Mouse (Mus musculus): ENCODE results near the gene Sh3d19.
A peak's percentile ranks its signal among the peaks of the same experiment; 100 is the strongest.

Sh3d19 gene

DNA sequence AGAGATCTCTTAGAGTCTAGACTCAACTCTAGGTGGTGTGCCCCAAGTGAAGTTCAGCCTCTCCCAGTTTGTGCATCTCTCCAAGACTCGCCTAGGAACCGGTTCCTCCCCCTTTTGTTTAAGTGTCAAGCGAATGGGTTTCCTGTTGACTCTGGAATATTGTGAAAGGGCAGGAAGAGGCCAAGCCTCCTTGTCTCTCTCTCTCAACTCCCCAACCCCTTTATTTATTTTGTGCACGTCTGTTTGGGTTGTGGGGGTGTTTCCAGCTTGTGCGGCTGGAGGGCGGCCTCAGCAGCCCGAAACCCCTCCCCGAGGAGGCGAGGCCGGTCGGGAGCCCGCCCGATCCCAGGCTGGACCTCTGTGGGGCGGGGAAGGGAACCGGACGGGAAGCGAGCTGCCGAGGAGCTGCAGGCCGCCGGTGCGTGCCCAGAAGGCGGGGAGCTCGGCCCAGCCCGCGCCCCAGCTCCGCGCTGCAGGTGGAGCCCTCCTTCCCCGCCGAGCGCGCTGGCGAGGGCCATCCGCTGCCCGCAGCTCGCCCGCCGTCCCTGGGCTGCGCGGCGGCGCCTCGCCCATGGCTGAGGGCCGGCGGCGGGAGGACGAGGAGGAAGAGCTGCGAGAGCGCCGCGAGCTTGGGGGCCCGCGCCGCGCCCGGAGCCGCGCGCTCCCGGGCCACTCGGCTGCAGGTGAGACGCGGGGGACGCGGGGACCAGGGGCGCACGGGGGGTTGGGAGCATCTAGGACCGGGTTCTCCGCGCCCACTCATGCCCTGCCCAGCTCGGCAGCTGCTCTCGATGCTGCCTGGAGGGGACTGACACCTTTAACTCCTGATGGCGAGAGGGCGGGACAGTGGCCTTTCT, at the start of gene Sh3d19:
Gene Sh3d19 (plus strand): TSS at position 368 of the 857 bp plus-strand sequence.
- no peak for DNase-seq

DNA sequence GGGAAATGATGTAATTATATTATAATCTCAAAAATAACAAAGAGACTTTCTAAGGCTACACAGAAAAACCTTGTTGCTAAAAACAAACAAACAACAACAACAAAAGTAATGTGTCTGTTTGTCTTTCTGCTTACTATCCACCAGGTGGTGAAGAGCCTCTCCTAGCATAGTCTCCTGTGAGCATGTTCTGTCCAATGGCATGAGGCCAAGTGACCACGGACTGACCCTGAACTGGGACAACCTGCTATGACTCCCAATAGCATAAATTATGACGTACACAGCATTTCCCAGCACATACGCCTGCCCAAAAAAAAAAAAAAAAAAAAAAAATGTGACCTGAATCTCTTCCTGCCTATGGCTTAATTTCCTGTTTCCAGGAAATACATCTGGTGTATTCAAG, 48.6 kb upstream of the Sh3d19 start:
- DNase-seq: no peak

DNA sequence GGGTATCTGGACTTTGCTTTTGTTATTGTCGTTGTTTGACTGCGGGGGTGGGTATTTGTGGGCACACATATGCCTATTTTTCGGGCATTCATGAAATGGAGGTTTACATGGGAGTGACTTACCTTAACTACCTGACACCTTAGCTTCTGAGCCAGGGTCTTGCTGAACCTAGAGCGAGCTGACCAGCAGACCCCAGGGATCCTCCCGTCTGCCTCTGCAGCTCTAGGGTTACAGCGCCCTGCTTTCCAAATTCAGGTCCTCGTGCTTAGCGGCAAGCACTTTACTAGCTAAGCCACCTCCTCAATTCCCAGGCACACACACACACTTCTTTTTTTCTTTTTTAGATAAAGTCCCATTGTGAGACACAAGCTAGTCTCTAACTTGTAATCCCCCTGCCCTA, 47.6 kb upstream of the Sh3d19 start:
- DNase-seq: no peak

DNA sequence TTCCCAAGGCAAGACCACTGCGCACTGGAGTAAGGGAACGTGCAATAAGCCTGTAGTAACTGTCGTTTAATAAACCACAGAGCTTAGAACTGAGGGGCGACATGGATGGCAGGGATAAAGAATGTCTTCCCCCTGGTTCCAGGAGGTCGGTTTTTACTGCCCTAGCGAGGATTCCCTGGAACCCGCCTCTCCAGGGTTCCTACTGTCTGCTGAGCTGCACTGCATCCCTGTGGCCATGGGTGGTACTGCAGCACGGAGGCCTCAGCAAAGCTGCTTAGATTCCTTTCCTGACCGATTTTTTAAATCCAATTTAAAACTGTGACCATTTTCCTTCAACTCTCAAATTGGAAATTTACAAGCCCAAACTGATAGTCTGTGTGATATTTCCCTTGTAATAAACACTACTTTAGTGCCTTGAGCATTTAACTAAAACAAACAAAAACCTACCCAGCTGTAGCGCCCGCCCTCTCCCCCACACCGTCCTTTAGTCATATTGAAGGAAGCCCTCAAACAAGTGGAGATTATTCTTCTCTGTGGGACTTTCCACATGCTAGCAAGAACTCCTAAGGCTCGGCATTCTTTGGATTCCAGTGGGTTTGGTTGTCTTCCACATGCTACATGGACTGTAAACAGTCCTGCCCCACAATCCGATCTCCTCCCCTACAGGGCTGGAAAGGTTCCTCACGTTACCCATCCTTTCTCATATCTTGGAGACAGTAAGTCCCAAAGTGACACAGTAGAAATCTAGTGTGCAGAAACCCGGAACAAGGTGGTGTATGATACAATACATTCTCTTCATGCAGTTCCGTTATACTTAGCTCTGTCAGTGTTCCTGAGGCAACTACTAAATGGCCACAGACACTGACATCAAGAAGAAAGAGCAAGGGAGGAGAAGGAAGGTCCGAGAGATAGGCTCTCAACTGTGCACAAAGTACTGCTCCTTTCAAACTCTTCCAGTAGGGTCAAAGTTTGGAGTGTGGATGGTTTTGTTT, 46.7 kb upstream of the Sh3d19 start:
- peak in 1 of 2 experiments; percentile 6 for DNase-seq

DNA sequence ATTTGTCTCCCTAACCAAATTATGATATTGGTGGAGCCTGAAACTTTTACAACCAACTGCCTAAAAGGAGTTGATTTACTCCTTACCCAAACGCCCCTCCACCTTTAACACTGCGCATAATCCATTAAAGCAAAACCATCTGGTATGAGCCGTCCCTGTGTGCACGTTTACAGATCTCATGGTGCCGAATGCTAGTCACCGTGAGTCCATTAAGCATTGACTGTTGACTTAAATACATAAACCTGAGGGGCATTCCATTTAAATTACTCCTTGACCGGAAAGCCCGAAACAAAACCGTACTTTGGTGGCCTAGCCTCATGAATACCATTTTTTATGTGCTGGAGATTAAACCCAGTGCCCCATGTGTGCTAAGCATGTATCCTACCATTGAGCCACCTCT, 43.6 kb upstream of the Sh3d19 start:
- no peak for DNase-seq

DNA sequence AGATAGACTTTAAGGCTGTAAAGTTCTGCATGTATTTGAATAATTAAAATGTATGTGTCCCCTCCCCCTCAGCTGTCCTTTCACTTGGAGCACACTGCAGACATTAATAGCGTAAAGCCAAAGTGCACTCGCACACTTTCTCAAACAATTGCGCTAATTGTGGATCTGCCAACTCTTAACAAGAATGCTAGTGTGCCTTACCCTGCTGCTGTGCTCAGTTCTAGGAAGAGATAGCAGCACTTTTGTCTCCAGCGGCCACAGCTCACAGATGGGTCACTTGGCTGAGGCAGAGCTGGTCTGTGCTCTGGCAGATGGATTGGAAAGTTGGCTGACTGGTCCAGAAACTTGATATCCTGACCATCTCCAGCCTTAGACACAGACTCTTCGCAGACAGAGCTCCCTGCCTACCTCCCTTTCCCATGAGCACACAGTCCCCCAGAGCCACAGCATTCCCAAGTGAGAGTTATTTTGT, 42.7 kb upstream of the Sh3d19 start:
- DNase-seq: no peak

DNA sequence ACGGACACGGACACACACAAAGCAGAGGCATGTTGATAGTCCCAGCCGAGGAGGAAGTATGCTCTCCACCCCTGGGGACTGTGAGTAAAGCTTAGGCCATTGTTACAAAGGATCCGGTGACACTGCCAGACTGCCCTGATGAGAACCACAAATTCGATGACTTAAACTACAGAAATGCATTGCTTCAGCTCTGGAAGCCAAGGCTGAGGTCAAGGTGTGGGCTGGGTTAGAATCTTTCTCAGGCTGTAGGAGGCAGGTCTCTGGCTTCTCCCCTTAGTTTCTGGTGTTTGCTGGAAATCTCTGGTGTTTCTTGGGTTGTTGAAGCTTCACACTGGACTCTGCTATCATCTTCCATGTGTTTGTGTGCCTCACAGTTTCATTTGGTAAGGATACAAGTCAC, 41.2 kb upstream of the Sh3d19 start:
- DNase-seq: no peak

DNA sequence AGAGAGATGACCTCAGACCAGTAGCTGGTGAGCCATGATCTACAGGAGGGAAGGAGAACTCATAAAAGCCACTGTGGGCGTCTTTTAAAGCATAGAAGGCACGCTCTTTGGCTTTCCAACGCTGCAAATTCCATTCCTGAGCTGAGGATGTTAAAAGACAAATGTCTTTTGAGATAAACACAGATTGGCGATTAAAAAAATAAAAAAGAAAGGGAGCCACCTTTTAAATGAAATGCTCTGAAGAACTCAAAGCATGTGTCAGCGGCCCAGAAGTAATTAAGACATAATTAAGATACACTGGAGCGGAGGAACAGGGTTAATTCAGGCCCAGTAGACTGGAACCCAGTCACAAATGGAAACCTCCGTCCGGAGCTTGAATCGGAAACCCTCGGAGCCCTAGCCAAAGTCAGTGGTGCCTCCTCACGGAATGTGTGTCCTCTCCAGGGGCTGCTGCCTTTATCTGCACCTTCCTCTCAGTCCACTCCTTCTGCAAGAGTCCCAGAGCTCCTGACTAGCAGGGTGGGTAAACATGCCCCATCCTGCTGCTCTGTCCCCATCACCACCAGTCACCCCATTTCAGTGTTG, 40.1 kb upstream of the Sh3d19 start:
- DNase-seq: no peak

DNA sequence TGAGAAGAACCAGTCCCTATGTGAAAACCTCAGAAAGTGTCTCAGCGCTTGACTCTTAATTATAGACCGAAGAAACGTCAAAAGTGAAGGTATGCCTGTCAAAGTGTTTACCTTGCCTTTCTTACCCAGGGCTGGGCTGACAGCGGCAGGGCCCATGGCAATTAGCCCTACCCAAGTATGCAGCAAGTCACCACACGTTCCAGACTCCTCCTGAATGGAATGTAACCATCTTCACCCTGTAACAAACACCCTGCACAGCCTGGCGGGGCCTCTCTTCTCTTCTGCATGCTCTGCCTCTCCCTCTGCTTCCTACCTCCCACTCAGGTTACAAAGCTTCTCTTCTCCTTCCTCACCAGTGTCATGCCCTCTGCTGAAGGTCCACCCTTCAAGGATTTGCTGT, 39.0 kb upstream of the Sh3d19 start:
- no peak for DNase-seq

DNA sequence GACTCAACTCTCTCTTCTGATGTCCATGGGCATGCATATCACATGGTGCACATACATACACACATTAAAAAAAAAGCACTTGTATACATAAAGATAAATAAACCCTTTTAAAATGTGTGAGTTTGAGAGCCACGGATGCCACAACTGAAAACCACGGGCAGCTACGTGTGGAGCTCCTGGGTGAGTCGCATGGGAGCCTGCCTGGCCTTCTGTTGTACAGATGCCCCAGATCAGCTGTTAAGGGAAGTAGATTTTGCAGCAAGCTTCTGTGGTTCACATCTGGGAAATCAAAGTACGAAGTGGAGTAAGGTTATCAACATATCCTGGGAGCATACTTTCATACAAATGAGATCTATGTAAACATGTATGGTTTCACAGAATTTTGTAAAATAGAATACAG, 37.3 kb upstream of the Sh3d19 start:
- no peak for DNase-seq

DNA sequence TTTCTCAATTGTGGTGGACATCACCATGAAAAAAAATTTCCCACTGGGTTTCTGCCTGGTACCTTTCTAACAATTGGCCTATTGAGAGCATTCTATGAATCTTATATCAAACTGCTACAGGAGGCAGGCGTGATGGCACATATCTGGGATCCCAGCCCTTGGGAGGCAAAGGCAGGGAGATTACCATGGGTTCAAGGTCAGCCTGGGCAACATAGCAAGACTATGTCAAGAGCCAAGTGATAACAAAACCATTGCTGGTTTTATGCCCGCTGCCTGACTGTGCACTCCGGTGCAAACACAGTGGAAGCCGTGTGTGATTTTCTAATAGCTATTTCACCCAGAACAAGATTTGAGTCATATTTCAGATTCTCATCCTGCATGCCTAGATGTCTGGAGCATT, 20.0 kb upstream of the Sh3d19 start:
- no peak for DNase-seq

DNA sequence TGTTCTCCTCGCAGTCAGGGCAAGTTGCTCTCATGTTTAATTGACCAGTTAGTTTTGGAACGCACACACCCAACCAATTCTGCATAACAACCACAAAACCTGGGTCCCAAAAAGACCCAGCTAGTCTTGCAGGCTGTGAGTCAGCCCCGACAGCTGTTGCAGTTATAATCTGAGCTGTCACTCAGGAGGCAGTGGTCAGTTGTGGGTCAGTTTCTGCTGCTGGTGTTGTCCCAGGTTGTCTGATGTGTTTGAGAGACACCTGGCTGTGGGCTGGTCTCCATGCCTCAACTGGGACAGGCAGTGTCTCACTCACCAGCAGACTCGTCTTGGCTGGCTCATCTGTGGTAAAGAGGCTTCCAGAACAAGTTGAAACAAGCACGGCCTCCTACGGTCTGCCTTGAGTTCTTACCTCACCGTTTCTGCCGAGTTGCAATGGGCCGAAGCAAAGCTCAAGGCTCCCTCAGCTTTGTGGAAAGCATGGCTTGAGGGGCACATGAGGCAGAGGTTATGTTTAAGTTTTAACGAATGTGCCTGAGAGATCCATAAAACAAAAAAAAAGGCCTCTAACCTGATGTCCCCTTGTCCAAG, 18.1 kb upstream of the Sh3d19 start:
- no peak for DNase-seq

DNA sequence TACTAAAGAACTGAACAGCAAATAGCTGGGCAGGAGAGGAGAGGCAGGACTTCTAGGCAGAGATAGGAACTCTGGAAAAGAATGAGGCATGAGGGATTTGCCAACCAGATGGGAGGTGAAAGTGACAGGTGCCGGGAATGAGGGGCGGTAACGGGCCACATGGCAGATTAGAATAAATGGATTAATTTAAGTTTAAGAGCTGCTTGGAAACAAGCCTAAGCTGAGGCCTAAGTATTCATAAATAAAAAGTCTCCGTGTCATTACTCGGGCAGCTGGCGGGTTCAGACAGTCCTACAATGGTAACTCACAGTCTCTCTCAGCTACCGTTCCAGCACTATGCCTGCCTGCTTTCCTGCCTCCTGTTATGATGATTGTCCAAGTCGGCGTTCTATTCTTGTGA, 15.6 kb upstream of the Sh3d19 start:
- DNase-seq: no peak

DNA sequence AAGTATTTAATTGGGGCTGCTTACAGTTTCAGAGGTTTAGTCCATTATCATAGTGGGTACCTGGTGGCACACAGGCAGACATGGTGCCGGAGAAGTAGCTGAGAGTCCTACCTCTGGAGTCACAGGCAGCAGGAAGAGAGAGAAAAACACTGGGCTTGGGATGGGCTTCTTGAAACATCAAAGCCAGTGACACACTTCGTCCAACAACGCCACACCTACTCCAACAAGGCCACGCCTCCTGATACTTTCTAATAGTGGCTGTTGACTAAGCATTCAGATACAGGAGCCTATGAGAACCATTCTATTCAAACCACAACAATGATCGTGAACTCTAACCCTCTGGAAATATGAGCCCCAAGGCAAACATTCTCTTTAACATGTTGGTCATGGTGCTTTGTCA, 15.2 kb upstream of the Sh3d19 start:
- no peak for DNase-seq

DNA sequence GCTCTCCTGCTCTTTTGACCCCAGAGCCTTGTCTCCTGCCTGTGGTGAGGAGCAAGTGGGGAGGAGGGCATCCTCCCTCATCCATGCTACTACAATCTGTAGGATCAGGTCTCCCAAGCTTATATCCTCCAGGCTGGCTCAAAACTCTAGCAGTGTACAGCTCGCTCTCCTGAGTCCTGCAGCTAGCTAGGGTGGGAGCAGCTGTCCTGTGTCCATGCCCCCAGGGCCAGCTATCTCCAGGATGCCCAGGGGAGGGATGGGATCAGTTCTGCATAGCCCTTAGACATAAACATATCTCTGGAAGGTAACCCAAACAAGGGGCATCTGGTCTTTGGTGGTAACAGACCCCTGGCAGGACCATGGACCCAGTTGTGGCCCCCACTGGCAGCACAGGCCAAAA, 11.2 kb upstream of the Sh3d19 start:
- no peak for DNase-seq

DNA sequence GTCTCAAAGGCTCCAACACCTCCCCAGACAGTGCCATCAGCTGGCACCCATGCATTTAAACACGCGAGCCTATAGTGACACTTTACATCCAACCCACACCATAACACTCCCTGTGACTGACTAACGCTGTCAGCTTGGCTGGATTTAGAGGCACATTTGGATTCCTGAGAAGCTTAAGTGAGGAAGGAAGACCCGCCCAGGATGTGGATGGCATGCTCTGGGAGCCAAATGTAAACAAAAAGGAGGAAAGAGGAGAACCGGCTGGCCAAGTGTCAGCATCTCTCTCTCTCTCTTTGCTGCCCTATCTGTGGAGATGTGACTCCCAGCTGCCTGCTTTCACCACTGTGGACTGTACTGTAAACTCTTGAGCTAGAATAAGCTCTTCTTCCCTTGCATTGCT, 9.8 kb upstream of the Sh3d19 start:
- no peak for DNase-seq

DNA sequence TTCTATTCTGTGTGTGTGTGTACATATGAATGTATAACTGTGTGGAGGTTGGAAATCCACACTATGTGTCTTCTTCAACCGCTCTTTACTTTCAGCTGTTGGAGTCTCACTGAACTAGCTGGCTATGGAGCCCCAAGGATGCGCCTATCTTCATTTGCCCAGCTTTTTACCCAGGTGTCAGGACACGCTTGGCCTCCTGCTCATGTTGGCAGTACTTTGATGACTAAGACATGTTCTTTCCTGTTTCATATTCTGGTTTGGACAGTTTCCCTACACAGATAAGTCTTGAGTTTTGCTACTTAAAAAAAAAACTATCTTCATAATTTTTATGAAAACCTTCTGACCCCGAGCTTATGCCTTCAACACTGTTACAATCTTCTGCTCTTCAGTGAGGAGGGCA, 5.4 kb upstream of the Sh3d19 start:
- DNase-seq: no peak

DNA sequence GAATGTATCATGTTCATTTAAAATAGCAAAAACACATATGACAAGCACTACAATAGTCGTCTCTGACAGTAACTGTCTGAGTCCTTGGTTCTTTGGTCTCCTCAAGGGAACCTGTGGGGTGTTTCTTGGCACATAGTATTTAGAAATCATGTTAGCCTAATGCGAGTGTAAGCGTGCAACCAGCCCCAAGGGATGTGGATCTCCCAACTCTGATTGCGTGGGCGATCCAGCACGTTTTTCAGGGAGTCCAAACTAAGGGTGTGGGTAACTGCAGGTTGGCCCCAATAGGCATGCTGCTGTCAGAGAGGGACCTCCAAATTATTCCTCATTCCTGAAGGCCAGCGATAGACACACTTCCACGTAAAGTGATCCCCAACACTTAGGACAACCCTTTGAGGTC, 1.9 kb upstream of the Sh3d19 start:
- DNase-seq: no peak

DNA sequence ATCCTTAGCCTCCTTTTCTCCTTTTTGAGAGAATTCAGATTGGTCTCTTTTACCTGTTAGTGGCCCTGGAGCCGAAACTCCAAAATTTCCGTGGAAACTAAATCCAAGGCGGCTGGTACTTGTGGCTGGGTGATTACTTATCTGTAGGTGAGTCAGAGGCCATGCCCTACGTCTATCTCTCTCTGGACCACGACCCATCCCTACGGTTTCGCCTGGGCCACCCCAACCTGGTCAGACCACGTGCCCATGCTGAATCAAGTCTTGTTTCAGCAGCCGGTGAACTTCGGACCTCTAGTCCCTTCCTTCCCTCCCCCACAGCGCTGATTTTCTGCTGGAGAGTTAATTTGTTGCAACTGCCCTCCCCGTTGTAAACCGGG, 678 bp downstream of the Sh3d19 start:
- no peak for DNase-seq

DNA sequence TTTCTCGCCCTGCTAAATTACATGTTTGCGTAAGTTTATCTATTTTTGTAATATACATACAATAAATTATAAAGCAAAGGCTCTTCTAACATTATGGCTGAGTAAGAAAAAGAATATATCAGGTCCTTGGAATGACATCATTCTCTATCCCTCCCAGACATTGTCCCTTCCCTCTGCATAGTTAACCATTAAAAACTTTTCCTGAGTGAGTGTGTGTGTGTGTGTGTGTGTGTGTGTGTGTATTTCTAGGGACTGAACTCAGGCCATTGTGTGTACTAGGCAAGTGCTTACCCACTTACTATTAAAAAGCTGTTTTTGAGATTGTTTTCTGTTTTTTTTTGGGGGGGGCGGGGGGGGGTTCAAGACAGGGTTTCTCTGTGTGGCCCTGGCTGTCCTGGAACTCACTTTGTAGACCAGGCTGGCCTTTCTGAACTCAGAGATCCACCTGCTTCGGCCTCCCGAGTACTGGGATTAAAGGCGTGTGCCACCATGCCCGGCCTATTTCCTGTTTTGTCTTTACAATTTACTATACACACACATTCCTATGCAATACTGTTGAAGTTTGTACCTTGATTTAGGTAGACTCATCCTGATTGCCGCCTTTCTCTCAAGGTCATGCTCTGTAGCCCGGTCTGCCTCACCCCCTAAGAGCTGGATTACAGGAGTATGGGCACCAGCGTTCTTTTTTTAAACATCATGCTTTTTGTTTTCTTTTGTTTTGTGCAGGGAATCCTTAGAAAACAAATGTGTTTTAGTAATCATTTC, 2.6 kb downstream of the Sh3d19 start:
- no peak for DNase-seq

DNA sequence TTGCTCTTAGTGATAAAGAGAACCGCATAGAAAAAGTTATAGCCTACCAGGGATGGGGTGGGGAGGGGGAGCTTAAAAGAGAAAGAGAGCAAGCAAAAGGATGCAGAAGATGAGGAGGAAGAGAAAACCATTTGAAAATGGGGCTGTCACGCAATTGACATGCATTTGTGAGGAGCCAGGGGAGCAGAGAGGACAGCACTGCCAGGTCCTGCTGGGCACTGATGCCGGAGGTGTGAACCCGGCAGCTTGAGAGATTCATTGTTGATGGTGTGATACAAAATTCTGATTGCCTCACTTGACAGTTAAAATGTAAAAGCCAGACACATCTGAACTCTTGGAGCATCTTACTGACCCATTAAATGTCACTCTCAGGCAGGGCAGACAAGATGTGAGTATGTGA, 3.5 kb downstream of the Sh3d19 start:
- DNase-seq: no peak

DNA sequence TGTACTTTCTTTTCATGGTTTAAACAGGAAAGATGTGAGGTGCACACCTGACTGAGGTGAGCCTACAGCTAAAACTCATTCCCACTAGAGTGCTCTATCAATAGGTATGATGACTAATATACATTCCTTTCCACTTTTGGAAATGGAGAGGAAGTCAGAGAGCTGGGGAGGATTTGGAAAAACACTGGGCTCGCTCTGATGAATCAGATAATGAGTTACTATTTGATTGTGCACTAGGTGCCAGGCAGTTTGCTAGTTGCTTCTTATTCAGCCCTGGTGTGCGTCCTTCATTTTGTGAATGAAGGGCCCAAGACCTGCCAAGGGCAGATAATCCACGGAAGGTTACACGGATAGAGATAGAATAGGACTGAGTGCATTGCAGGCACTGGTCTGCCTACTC, 9.1 kb downstream of the Sh3d19 start:
- no peak for DNase-seq

All from thymus, adult 18-20 months (tissue).